28 mouse cellular contexts compared by ENCODE assay signal in genomic region chr5:50683966-50684365, GRCm38 (mm10).
"Had no signal": no experiment of that assay in that cellular context is flagged by ENCODE, and none has a peak within 500 bp of the region (broad histone marks: within the 10 kb centered on the region; RNA-seq: fewer than 3 reads in every experiment).

No protein-coding gene starts in this region.

- H3K36me3 ChIP-seq: heart, embryonic 13.5 days; heart, embryonic 15.5 days; hindbrain, embryonic 13.5 days; hindbrain, embryonic 15.5 days; limb, embryonic 10.5 days; limb, embryonic 12.5 days; liver, embryonic 13.5 days; liver, embryonic 15.5 days had no signal

- ATAC-seq: hindbrain, postnatal 0 days; intestine, embryonic 16.5 days; liver, postnatal 0 days had no signal

- H3K4me1 ChIP-seq: heart, embryonic 13.5 days; heart, embryonic 15.5 days; hindbrain, embryonic 13.5 days; hindbrain, embryonic 15.5 days; limb, embryonic 10.5 days; limb, embryonic 12.5 days; liver, embryonic 13.5 days; liver, embryonic 15.5 days had no signal

- DNase-seq: gastrocnemius, postnatal 14 days; gastrocnemius, postnatal 36 days; heart, adult 11 months; heart, adult 2 months; heart, postnatal 14 days; heart, postnatal 36 days; kidney, adult 11 months; kidney, adult 2 months; kidney, adult 9 months; kidney, postnatal 10 days; kidney, postnatal 25 days; kidney, postnatal 4 days; liver; liver, embryonic 13.5 days; liver, postnatal 0 days had no signal

- H3K9ac ChIP-seq: heart, embryonic 13.5 days; heart, embryonic 15.5 days; hindbrain, embryonic 13.5 days; hindbrain, embryonic 15.5 days; limb, embryonic 12.5 days; liver, embryonic 13.5 days; liver, embryonic 15.5 days; liver, postnatal 0 days had no signal

- H3K4me3 ChIP-seq: heart, adult 2 months; heart, embryonic 13.5 days; heart, embryonic 15.5 days; hindbrain, embryonic 13.5 days; hindbrain, embryonic 15.5 days; layer of hippocampus, adult 2 months; left cerebral cortex, adult 2 months; limb, embryonic 10.5 days; limb, embryonic 12.5 days; liver, embryonic 13.5 days; liver, embryonic 15.5 days had no signal

- H3K27ac ChIP-seq: heart, adult 2 months; heart, embryonic 13.5 days; heart, embryonic 15.5 days; hindbrain, embryonic 13.5 days; hindbrain, embryonic 15.5 days; hindbrain, postnatal 0 days; layer of hippocampus, adult 2 months; left cerebral cortex, adult 2 months; limb, embryonic 10.5 days; limb, embryonic 12.5 days; liver, embryonic 13.5 days; liver, embryonic 15.5 days had no signal

- H3K27me3 ChIP-seq: heart, embryonic 13.5 days; heart, embryonic 15.5 days; hindbrain, embryonic 13.5 days; hindbrain, embryonic 15.5 days; limb, embryonic 12.5 days; liver, embryonic 13.5 days; liver, embryonic 15.5 days had no signal

- H3K4me2 ChIP-seq: heart, embryonic 11.5 days; heart, embryonic 13.5 days; heart, embryonic 15.5 days; hindbrain, embryonic 13.5 days; hindbrain, embryonic 15.5 days; limb, embryonic 12.5 days; liver, embryonic 11.5 days; liver, embryonic 13.5 days; liver, embryonic 15.5 days had no signal

- H3K9me3 ChIP-seq: heart, embryonic 13.5 days; heart, embryonic 15.5 days; hindbrain, embryonic 13.5 days; hindbrain, embryonic 15.5 days; limb, embryonic 10.5 days; limb, embryonic 12.5 days; liver, embryonic 13.5 days; liver, embryonic 15.5 days had no signal
